Mouse (Mus musculus): ENCODE results near the gene Gm8994.

GRCm38 (mm10) chr6:136286589-136286988, 40.8 kb upstream of the Gm8994 start:
- TF ChIP-seq CTCF (IDR thresholded peaks at IDR 0.05; ENCODE audit: extremely low read depth, insufficient read depth, insufficient read length, insufficient replicate concordance) (no peak), POLR2A (IDR thresholded peaks at IDR 0.05; ENCODE audit: low read depth, low read length) (no peak)

Measured in spleen, adult 2 months (tissue).